Mouse (Mus musculus) G1E (cell line): ENCODE measurements around the gene Rxfp3.

ENCODE experiments used
- CTCF ChIP-seq: IDR thresholded peaks from 2 replicates; pipeline ENCODE4 v1.5.1; 2012; ENCODE audit warnings: low read depth, low read length, inconsistent platforms, mixed read lengths
- GATA1 ChIP-seq: IDR thresholded peaks from 2 replicates; pipeline ENCODE4 v1.6.1; 2012; ENCODE audit warnings: borderline replicate concordance, low read length, inconsistent platforms, mixed read lengths
- TAL1 ChIP-seq: conservative IDR thresholded peaks from 2 replicates; pipeline ENCODE4 v1.6.1; 2012; ENCODE audit warnings: low read depth, low read length, inconsistent platforms, mixed read lengths

DNA sequence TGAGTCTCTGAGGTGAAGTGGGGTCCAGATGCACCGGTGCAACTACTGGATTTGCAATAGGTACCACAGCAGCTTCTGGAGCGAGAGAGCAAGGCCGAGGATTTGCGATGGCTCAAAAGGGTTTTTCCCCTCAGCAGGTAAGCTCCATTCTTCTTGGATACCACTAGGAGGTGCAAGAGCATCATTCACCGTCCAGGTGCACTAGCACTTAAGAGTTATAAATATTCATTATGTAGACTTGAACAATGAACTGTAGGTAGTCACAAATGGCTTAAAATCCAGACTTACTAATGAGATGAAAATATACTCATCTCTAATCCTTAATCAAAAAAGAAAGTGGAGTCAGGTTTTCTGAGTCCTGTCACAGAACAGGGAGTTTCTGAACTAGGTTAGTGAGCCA, 29.0 kb downstream of the Rxfp3 start:
- no peak for TF ChIP-seq CTCF
- TF ChIP-seq GATA1 = no peak
- no peak for TF ChIP-seq TAL1
